Mouse (Mus musculus): ENCODE results near the gene Mre11a.

The Mre11a gene

GRCm38 (mm10) chr9:14824840-14825239 lies 40.4 kb downstream of the Mre11a start:
- no peak for DNase-seq

DNA sequence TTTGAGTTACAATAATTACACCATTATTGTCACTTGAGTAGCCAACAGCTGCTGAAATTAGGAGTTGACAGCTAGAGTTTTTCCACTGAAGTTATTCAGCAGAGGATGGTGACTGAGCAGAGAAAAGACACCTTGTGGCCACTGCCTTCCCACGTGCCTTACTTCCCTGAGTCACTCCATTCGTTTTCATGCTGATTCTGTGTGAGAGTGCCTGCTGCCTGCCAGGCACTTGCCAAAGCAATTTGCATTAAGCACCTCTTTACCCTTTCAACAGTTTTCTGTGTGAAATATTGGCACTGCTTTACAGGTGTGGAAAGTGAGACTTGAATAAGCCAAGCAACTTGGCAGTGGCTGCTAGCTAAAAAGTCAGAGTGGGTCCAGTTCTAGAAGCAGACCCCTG lies 43.4 kb downstream of the Mre11a start:
- DNase-seq, result no peak

- peak; percentile 28 for DNase-seq
Measured at GRCm38 (mm10) chr9:14832046-14832445, 47.6 kb downstream of the Mre11a start.

- peak; percentile 4 for DNase-seq
Measured at GRCm38 (mm10) chr9:14835335-14836075, 51.1 kb downstream of the Mre11a start.

DNA sequence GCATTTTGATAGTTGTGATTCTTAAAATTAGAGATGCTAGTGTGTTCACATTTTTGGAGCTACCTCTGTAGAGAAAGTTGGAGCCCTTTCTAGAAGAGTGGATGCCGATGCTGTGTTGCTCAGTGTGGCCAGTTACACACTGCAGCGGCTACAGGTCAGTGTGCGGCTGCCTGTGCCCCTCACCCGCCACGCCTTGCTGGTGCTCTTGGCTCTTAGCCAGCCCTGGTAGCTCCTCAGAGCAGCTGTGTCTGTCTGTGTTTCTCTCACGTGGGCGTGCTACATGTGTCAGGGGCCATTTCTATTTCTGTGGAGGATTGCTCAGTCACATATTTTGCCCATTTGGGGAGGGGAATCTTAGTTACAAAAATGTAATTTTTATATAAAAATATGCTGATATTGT lies 55.1 kb downstream of the Mre11a start:
- DNase-seq, result peak; percentile 72

GRCm38 (mm10) chr9:14839970-14840369 lies 55.5 kb downstream of the Mre11a start:
- peak; percentile 54 for DNase-seq

GRCm38 (mm10) chr9:14841878-14842761 lies 57.7 kb downstream of the Mre11a start:
- DNase-seq, result peak; percentile 90

GRCm38 (mm10) chr9:14843311-14843857 lies 58.9 kb downstream of the Mre11a start:
- peak; percentile 71 for DNase-seq

GRCm38 (mm10) chr9:14843901-14844300 lies 59.4 kb downstream of the Mre11a start:
- peak; percentile 29 for DNase-seq

GRCm38 (mm10) chr9:14846428-14846827 lies 62.0 kb downstream of the Mre11a start:
- DNase-seq, result peak; percentile 6

- peak; percentile 9 for DNase-seq
Measured at GRCm38 (mm10) chr9:14848267-14848935, 63.9 kb downstream of the Mre11a start.

- DNase-seq, result peak; percentile 49
Measured at GRCm38 (mm10) chr9:14854585-14854984, 70.1 kb downstream of the Mre11a start.

GRCm38 (mm10) chr9:14856922-14857654 lies 72.6 kb downstream of the Mre11a start:
- DNase-seq, result peak; percentile 60

GRCm38 (mm10) chr9:14858170-14858706 lies 73.8 kb downstream of the Mre11a start:
- DNase-seq, result no peak

- DNase-seq, result peak; percentile 76
Measured at GRCm38 (mm10) chr9:14858782-14859181, 74.3 kb downstream of the Mre11a start.

DNA sequence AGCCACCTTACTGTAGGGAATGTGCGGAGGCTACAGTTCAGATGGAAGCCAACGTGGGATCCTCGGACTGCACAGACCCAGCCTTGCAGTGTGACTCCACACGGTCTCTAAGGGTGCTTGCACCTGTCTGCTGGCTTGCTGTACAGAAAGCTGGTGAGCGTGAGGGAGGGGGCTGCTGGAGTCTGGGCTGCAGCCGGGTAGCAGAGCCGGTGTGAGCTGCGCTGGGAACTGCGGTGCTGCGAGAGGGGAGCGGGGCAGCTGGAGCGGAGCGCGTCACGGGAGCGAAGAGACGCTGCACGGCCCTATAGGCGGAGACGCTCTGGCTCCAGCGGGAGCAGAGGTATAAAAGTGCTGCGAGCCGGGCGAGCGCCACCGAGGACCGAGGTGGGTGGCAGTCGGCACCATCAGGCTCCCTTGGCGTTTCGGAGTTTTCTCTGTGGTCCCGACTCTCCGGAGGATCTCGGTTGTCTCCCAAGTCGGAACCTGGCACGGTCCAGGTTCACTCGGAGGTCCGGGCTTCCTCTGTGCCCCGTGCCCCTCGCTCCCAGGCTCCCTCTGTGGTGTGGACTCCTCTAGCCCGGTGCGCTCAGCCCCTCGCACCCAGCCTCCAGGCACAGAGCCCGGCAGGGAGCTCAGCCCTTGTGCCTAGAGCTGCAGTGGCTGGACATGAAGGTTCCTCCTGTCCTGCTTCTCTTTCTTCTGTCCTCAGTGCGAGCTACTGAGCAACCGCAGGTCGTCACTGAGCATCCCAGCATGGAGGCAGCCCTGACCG lies 75.6 kb downstream of the Mre11a start, which contains the start of gene Gpr83:
TSS of gene Gpr83 (plus strand) at position 343 of the 772 bp plus-strand sequence.
- DNase-seq, result peak; percentile 78

DNA sequence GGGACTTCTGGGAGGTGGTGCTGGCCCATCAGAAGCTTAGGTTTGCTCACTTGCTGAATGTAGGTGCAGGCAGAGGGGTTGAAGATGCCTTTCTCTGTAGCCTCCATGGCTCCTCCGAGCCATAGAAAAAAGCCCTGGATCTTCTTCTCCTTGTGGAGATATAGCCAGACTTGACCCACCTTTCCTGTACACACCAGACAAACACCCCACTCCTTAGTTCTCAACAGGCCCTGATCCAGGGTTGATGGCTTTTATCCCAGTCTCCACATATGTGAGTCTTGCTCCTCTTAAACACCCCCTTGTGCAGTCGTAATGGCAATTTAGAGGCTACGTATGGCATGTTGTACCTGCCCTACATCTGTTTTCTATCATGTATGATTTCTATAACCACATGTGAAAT lies 78.7 kb downstream of the Mre11a start:
- peak; percentile 56 for DNase-seq

DNA sequence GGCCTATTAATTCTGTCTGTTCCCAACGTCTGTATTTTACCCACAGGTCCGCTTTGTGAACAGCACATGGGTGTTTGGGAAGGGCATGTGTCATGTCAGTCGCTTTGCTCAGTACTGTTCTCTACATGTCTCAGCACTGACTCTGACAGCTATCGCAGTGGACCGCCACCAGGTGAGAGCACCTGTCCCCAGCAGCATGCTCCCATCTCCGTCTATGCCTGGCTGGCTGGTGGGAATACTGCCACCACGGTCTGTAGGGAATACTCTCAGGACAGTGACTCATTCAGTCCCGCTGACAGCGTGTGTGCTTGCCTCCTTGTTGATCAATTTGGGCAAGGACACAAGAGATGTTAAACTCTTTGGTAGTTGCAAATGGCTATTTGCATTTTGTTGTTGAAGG lies 80.3 kb downstream of the Mre11a start:
- peak; percentile 61 for DNase-seq

GRCm38 (mm10) chr9:14866957-14867356 lies 82.5 kb downstream of the Mre11a start:
- DNase-seq, result peak; percentile 69

- peak; percentile 69 for DNase-seq
Measured at GRCm38 (mm10) chr9:14868326-14868725, 83.9 kb downstream of the Mre11a start.

GRCm38 (mm10) chr9:14870377-14870776 lies 85.9 kb downstream of the Mre11a start:
- peak; percentile 70 for DNase-seq

All from heart, adult 11 months (tissue).